ENCODE assay signal across 22 mouse cellular contexts in the genomic region with DNA sequence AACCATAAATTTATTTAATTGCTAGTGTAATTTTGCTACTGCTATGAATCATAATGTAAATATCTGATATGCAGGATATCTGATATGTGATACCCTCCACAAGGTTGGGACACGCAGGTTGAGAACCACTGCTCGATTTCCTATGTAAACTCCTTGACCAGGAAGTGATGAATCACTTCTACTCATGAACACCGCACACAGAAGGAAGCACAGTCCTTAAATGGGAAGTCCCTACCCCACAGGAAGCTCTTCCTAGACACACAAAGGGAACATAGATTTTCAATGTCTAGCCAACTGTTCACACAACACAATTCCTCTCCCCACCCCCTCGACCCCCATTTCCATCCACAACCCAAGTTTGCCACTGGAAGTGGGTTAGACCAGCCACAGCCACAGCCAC. TPM values are rescaled to one million over a fixed set of nuclear protein-coding genes. Genes with fewer than 3 reads are reported as not detected.
"Had no signal": no experiment of that assay in that cellular context is flagged by ENCODE, and none has a peak within 500 bp of the region (broad histone marks: within the 10 kb centered on the region; RNA-seq: fewer than 3 reads in every experiment).

No protein-coding gene starts in this region.

- DNase-seq: lung, adult 18-20 months; lung, embryonic 14.5 days; lung, postnatal 14 days; lung, postnatal 4 days; retina, postnatal 1 day; right cerebral cortex, adult 18-20 months; right cerebral cortex, postnatal 25 days; right cerebral cortex, postnatal 4 days; spleen, adult 18-20 months; thymus, adult 18-20 months; thymus, postnatal 14 days had no signal

- H3K27me3 ChIP-seq: midbrain, embryonic 13.5 days; midbrain, embryonic 15.5 days; neural tube, embryonic 15.5 days had no signal

- H3K36me3 ChIP-seq: midbrain, embryonic 10.5 days; midbrain, embryonic 13.5 days; midbrain, embryonic 15.5 days; neural tube, embryonic 13.5 days; neural tube, embryonic 15.5 days had no signal

- H3K9ac ChIP-seq: liver, embryonic 14.5 days; lung, embryonic 14.5 days; midbrain, embryonic 13.5 days; midbrain, embryonic 15.5 days; neural tube, embryonic 13.5 days; neural tube, embryonic 15.5 days had no signal

- H3K4me1 ChIP-seq: midbrain, embryonic 10.5 days; midbrain, embryonic 13.5 days; midbrain, embryonic 15.5 days had no signal

- H3K27ac ChIP-seq: liver, embryonic 14.5 days; midbrain, embryonic 10.5 days; midbrain, embryonic 13.5 days; midbrain, embryonic 15.5 days; neural tube, embryonic 13.5 days; neural tube, embryonic 15.5 days had no signal

- H3K4me3 ChIP-seq: midbrain, embryonic 10.5 days; midbrain, embryonic 13.5 days; midbrain, embryonic 15.5 days; myocyte; neural tube, embryonic 13.5 days; neural tube, embryonic 15.5 days had no signal

- H3K4me2 ChIP-seq: lung, embryonic 14.5 days; midbrain, embryonic 13.5 days; midbrain, embryonic 15.5 days; neural tube, embryonic 13.5 days; neural tube, embryonic 15.5 days had no signal

- ATAC-seq: midbrain, embryonic 13.5 days; midbrain, embryonic 15.5 days had no signal

- H3K9me3 ChIP-seq: midbrain, embryonic 10.5 days; midbrain, embryonic 13.5 days; midbrain, embryonic 15.5 days; neural tube, embryonic 13.5 days; neural tube, embryonic 15.5 days had no signal

RNA-seq across cellular contexts. Expression of a gene that starts 15.7 kb away (rescaled TPM):
- total RNA-seq: megakaryocyte-erythroid progenitor cell, adult 5-6 weeks; midbrain, postnatal 0 days had no signal
- polyA plus RNA-seq: midbrain, embryonic 13.5 days; midbrain, embryonic 15.5 days; myocyte; neural tube, embryonic 11.5 days; neural tube, embryonic 13.5 days; neural tube, embryonic 15.5 days; stomach, embryonic 14.5 days had no signal
